Mouse (Mus musculus) right cerebral cortex, adult 2 months (tissue): ENCODE measurements at regions not wholly inside any gene's neighbourhood (a gene's known extent, or its start where the extent isn't known, plus 50 kb on each side); places are given as distances from the start of the nearest gene placed in this dataset.
A peak's percentile ranks its signal among the peaks of the same experiment; 100 is the strongest.

Experiments
- DNase-seq, 2 experiments: peaks; one replicate each; pipeline ENCODE4 v3.0.0; 2021 to 2022; ENCODE audit warnings: low spot score in 2 of 2

DNA sequence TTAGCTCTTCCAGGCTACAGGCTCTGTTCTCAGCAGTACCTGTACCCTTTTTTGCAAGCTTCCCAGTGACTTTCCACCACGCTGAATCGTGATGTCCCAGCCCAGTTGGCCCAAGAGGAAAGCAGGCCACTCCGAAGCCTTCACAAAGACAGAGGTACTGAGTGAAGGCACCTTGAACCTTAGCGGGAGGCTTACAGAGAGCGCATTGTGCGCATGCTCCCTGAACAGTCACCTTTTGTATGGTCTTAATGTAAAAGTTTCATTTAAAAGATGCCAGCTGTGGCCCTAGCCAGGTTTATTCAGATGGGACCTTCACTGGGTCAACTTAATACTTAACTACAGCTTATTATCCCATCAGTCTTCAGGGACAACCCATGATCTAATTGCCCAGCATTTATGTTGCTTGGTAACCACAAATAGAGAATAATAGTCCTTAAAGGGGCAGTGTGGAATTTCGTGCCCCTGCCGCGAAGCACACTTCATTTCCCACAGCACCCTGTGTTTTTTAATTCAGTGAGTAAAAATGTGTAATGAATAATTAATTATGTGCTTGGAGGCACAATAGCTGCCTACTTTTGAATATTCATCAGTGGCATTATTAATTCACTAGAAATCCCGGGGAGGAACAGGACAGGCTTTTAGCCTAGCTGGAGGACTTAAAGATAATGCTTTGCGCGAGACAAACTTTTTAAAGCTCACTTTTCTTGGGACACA lies 111.3 kb upstream of the Vrk1 start:
- no peak for DNase-seq

DNA sequence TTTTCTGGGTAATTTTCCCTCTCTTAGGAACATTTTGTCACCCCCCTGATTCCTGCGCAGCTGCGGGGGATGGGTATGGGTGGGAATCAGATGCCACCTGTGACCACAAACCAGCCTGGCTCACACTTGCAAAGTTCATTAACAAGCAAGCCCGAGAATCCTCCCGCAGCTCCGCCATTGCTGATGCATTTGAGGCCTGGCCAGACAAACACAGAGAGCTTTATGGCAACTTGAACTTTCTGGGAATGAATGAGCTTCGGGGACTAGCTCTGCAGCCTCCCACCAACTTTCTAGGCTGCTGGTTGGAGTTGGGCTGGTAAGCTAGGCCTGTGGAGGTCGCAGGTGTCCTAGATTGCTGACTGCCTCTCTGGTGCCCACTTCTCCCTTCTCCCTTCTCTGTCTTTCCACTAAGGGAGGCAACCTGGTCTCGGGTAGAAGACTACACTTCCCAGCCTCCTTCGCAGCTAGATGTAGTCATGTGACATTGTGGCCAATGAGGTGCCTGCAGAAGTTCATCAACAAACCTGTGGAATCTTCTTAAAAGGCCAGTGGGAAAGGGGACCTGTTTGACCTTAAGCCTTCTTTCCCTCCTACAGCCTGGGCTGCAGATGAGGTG lies 110.6 kb upstream of the Vrk1 start:
- no peak for DNase-seq

DNA sequence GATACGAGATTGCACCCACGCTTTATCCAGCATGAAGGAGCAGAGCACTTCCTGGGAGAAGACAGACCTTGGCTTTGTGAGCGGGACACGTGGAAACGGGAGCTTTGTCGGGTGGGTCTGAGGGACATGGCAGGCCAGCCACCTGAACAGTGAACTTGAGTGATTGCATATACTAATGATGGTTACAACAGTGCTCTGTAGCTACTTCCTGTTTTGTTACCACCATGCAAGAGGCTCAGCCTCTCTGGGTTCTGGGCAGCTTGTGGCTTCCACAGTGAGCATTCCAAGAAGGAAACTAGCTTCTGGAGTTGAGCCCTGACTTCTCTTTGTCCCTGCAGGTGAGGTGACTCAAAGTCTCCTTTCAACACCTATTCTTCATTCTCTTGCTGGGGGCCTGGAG lies 109.5 kb upstream of the Vrk1 start:
- no peak for DNase-seq

GRCm38 (mm10) chr12:105903072-105903471 lies 107.0 kb upstream of the Vrk1 start:
- DNase-seq = no peak

GRCm38 (mm10) chr12:105906584-105906983 lies 103.4 kb upstream of the Vrk1 start:
- DNase-seq = no peak

- DNase-seq = no peak
These were observed 102.0 kb upstream of the Vrk1 start for GRCm38 (mm10) chr12:105907851-105908620.

GRCm38 (mm10) chr12:105911556-105911955 lies 98.5 kb upstream of the Vrk1 start:
- DNase-seq = no peak

GRCm38 (mm10) chr12:105917388-105917963 lies 92.6 kb upstream of the Vrk1 start:
- DNase-seq = peak in 1 of 2 experiments; percentile 32

GRCm38 (mm10) chr12:105918775-105919174 lies 91.3 kb upstream of the Vrk1 start:
- DNase-seq = no peak

DNA sequence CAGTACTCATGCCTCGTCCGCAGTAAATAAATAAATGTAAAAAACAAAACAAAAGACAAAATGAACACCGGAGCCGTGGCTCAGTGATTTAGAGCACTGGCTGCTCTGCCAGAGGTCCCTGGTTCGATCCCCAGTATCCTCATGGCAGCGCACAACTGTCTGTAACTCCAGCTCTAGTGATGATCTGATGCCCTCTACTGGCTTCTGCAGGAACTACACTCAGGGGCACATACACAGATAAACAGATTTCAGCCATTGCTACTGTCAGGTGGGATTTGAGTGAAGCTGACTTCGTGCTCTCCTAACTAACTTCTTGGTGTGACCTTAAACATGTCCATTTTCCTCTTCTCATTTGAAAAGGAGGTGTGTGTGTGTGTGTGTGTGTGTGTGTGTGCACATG lies 82.8 kb upstream of the Vrk1 start:
- no peak for DNase-seq

DNA sequence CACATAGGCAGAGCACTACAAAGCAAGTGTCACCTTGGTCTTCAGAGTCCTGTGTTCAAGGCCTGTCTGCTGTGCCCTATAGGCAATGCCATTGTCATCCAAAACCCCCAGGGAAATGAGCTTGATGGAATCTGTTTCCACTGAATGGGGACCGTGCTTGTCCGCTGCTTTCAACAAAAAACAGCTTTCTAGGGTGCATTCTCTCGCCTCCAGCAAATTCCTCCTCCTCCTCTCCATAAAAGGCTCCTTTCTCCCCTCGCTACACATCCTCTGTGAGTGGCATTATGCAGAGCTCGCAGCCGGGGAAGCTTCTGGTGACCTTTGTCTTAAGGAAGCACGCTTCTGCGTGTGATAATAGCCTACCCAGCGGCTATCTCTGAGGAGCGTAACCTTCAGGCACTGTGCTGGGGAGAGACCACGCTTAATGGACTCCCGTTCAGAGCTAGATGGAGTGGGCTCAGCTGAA lies 80.5 kb upstream of the Vrk1 start:
- no peak for DNase-seq

GRCm38 (mm10) chr12:105935441-105935880 lies 74.6 kb upstream of the Vrk1 start:
- peak; percentile 36 to 48 for DNase-seq

DNA sequence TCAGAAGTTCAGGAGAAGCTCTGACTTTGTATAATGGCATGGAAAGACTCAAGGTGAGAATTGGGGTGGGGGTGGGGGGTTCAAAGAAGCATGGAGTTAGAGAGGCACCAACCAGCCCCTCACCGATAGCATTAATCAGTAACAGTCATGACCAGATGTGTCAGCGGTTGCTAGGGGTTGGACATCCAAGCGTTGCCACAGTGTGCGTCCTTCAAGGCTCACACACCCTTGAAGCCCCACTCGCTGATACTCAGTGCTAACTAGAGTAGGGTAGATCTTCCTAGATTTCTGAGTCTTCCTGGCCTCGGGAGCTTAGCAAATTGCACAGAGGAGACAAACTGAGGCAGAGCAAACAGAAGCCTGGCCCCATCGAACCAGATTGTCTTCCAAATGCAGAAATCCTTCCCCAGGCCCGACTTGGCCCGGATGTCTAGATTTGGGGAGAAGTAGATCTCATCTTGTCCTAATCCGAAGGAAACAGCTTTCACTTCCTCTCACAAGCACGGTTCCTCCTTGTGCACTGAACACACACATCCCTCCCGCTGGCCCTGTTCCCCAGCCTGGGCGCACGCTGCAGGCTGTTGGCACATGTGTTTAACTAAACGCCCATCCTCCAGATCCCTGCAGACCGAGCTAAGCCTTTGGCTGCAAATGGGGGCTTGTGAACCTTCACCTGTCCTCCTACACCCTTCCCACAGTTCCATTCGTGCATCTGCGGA lies 73.1 kb upstream of the Vrk1 start:
- no peak for DNase-seq

DNA sequence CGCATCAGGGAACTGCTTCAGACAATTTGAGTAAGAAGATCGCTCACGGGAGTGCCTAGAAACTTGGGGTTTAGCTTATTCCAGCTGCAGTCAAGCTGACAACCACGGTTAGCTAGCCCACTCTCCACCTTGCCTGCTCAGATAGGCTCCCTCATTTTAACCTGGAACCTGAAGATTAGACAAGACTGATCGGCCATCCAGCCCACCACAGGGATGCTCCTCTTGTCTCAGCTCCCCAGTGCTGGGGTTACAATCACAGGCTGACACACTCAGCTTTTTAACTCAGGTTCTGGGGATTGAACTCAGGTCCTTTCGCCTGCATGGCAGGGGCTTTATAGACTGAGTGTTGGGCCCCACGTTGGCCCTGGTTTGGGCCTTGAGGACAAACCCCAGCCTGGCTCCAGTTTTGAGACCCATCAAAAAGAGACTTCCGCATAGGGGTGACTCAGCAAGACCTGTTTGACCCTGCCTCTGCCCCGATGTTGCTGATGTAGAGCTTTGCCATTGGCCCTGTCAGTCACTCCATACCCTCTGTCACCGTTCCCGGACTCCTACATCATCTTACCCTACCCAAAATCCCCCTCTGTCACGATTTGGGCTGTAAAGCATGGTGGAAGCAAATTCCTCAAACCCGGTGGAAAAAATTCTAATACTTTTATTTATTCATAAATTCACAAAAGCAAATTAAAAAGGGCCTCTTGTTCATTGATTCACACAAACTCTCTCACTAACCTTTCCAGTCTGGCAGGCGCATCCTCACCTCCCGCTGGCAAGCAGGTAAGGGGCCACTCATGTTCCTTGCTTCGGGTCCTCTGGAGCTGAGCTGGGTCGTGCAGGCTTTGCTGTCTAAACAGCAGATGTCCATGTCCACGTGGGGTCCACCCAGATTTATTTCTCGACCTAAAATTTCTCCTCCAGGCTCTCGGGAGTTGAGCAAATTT lies 67.6 kb upstream of the Vrk1 start:
- DNase-seq = no peak

DNA sequence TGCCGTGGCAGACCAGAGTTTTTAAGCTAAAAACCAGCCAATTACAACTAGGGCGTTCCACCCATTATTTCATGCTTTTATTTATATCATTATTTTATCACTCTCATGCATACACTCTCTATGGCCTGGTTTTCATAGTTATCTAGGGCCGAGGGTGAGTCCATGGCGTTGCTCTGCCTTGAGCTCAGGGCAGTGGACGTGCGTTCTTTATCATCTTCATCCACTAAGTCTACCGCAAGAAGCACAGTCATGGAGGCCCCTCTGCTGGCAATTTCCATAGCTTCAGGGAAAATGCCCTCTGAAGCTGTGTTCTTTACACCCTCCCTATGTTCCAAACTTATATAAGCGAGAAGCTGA lies 67.0 kb upstream of the Vrk1 start:
- no peak for DNase-seq

DNA sequence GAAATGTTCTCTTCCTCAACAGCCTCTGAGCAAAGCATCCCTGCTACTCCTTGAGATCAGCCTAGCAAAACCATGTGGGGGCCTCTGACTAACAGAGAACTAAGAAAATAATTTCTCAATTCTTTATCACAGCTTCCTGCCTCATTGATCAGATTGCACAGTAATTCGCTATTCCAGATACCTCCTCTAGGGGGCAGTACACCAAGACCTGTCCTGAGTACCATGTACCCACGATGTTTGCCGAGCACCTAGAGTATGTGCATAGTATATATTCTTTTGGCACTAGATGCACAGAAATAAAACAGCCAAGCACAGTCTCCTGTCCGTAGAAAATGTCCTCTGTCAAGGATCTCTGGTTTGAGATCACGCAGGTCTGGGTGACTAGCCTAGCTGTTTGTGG lies 62.7 kb upstream of the Vrk1 start:
- no peak for DNase-seq

DNA sequence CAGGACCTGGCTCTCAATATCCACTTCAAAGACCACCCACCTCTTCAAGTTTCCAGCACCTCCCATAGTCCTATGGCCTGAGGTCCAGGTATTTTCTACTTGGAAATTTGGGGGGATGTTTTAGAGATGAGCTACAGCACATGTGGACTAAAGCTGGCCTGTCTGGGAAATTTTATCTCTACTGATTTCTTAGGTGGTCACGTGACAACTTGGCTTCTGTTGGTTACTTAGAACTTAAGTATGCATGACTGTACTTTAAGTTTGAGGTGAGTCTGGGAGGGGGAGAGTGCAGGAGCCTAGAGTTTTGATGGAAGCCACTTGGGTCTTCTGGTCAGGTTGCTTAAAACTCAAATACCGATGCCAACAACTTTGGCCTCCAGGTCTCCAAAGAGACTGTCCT lies 61.7 kb upstream of the Vrk1 start:
- DNase-seq = no peak

DNA sequence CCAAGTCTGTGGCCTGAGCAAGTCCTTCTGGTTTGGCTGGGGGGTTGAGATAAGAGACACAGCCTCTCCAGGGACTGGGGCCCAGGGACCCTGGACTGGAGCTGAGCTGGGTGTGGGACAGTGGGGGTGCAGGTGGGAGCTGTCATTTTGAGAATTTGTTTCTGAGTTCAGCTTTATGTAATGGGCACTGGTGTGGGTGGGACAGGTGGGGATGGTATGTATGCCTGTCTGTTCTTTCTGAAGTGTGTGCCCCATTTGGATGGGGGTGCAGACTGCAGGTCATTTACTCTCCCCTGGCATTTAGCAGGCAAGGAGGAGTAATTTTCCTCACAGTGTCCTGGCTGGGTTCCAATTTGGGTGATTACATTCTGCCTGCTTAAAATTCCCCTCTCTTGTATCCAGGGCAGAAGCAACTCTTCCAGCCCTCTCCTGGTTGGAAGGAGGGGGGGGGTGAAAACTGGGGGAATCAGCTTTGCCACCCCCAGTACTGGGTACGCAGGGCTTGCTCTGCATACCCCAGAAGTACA lies 54.2 kb upstream of the Vrk1 start:
- DNase-seq = peak; percentile 44 to 48

GRCm38 (mm10) chr12:105959756-105960155 lies 50.3 kb upstream of the Vrk1 start:
- no peak for DNase-seq
